Mouse (Mus musculus) embryonic stem cell, embryonic (primary cell): Measurements from ENCODE around the gene Mst1.

Experiments
- CTCF ChIA-PET, 4 experiments: fragments of 300-600 bp in 2 of 4; fragments of 350-600 bp in 2 of 4; sonication (Branson Sonifier 250); formaldehyde crosslinking; loops; one replicate each; lab custom pipeline; 2022; ENCODE audit warnings: inconsistent platforms in 2 of 4; lab: Charles Lee
- POLR2A ChIA-PET, 4 experiments: fragments of 300-600 bp in 2 of 4; fragments of 350-600 bp in 2 of 4; sonication (Branson Sonifier 250); formaldehyde crosslinking; loops; one replicate each; lab custom pipeline; 2022; ENCODE audit warnings: antibody characterized with exemption in 4 of 4, inconsistent platforms in 1 of 4; lab: Charles Lee

Mst1 gene

GRCm38 (mm10) chr9:108069007-108069406, 11.2 kb upstream of the Mst1 start:
- ChIA-PET CTCF (interaction anchor here (0.6 to 8.6 kb wide), 18 partner anchors 11 to 168 kb away, joined by 3 to 101 read pairs (median 10); partner anchors contain the start of genes Apeh (in 2 of the 4), Mst1 (in 1 of the 4) and Mst1r (in 1 of the 4)), POLR2A (interaction anchor here in 2 of 4 experiments (0.7 to 3.3 kb wide), 5 partner anchors 9 to 26 kb away, joined by 3 to 12 read pairs (median 5); partner anchors contain the start of genes Amigo3 (in 2 of the 2) and Apeh (in 1 of the 2))

- CTCF ChIA-PET: interaction anchor here in 3 of 4 experiments (0.7 to 8.6 kb wide), 6 partner anchors 91 to 176 kb away, joined by 3 to 101 read pairs (median 18); partner anchors contain the start of gene Mst1r (in 1 of the 3)
- POLR2A ChIA-PET: interaction anchor here in 1 of 4 experiments (1.2 to 2.4 kb wide), 2 partner anchors 9 to 25 kb away, joined by 4 to 10 read pairs; partner anchors contain the start of gene Apeh
Measured at GRCm38 (mm10) chr9:108069529-108069928, 10.7 kb upstream of the Mst1 start.

GRCm38 (mm10) chr9:108071801-108072200, 8.4 kb upstream of the Mst1 start:
- POLR2A ChIA-PET: interaction anchor here in 2 of 4 experiments (0.7 to 1.6 kb wide), 5 partner anchors 14 to 1289 kb away, joined by 3 to 4 read pairs (median 3); no protein-coding TSS in a partner anchor
- CTCF ChIA-PET: interaction anchor here in 3 of 4 experiments (0.6 to 1.0 kb wide), 3 partner anchors 65 to 170 kb away, joined by 4 to 8 read pairs (median 5); no protein-coding TSS in a partner anchor

GRCm38 (mm10) chr9:108072481-108072924, 7.7 kb upstream of the Mst1 start:
- POLR2A ChIA-PET: interaction anchor here in 3 of 4 experiments (0.6 to 1.6 kb wide), 7 partner anchors 17 to 1290 kb away, joined by 3 to 5 read pairs (median 3); partner anchors contain the start of genes Amigo3 (in 1 of the 3) and Apeh (in 1 of the 3)
- CTCF ChIA-PET: interaction anchor here in 2 of 4 experiments (0.6 to 2.0 kb wide), 4 partner anchors 19 to 171 kb away, joined by 3 to 8 read pairs (median 4); partner anchors contain the start of genes Amigo3 (in 1 of the 2) and Apeh (in 1 of the 2)

- CTCF ChIA-PET: interaction anchor here in 1 of 4 experiments (0.9 to 2.0 kb wide), 3 partner anchors 20 to 172 kb away, joined by 3 to 6 read pairs (median 3); partner anchors contain the start of genes Amigo3 and Apeh
- POLR2A ChIA-PET: interaction anchor here in 2 of 4 experiments (0.6 to 1.6 kb wide), 4 partner anchors 20 to 138 kb away, joined by 3 to 5 read pairs (median 4); partner anchors contain the start of genes Amigo3 (in 1 of the 2) and Apeh (in 1 of the 2)
Measured at GRCm38 (mm10) chr9:108073141-108073930, 6.9 kb upstream of the Mst1 start.

- ChIA-PET POLR2A (interaction anchor here (1.2 to 3.3 kb wide), 4 partner anchors 8 to 12 kb away, joined by 4 to 19 read pairs (median 6); partner anchors contain the start of gene Apeh (in 3 of the 4)), CTCF (interaction anchor here in 1 of 4 experiments (1.5 kb wide), 1 partner anchor 29 kb away, joined by 4 read pairs; the partner anchor contains the start of gene Amigo3)
Measured at GRCm38 (mm10) chr9:108082549-108082948, 2.3 kb downstream of the Mst1 start.

- ChIA-PET POLR2A (no interaction called here), CTCF (no interaction called here)
Measured at GRCm38 (mm10) chr9:108082988-108083431, 2.8 kb downstream of the Mst1 start, which contains the start of gene Rnf123. Gene Rnf123 (minus strand): TSS chr9:108083346.

- ChIA-PET CTCF (no interaction called here), POLR2A (interaction anchor here in 2 of 4 experiments (0.6 to 1.2 kb wide), 4 partner anchors 11 to 1051 kb away, joined by 3 to 4 read pairs (median 3); partner anchors contain the start of gene Apeh (in 2 of the 2))
Measured at GRCm38 (mm10) chr9:108083561-108083960, 3.3 kb downstream of the Mst1 start.

- CTCF ChIA-PET: interaction anchor here in 1 of 4 experiments (0.7 kb wide), 1 partner anchor 181 kb away, joined by 3 read pairs; no protein-coding TSS in a partner anchor
- POLR2A ChIA-PET: interaction anchor here in 2 of 4 experiments (1.0 to 1.7 kb wide), 2 partner anchors 9 kb away, joined by 4 to 9 read pairs; partner anchors contain the start of gene Apeh (in 2 of the 2)
Measured at GRCm38 (mm10) chr9:108085261-108085660, 5.0 kb downstream of the Mst1 start.

GRCm38 (mm10) chr9:108090611-108091120, 10.4 kb downstream of the Mst1 start:
- CTCF ChIA-PET: interaction anchor here in 2 of 4 experiments (0.6 to 1.2 kb wide), 3 partner anchors 111 to 325 kb away, joined by 3 to 6 read pairs (median 3); no protein-coding TSS in a partner anchor
- POLR2A ChIA-PET: interaction anchor here in 2 of 4 experiments (0.6 to 1.9 kb wide), 5 partner anchors 9 to 218 kb away, joined by 3 to 5 read pairs (median 4); no protein-coding TSS in a partner anchor

GRCm38 (mm10) chr9:108093586-108093985, 13.3 kb downstream of the Mst1 start:
- POLR2A ChIA-PET: interaction anchor here in 3 of 4 experiments (0.8 to 3.1 kb wide), 21 partner anchors 9 to 731 kb away, joined by 3 to 34 read pairs (median 6); partner anchors contain the start of genes Dag1 (in 1 of the 3), Ip6k1 (in 1 of the 3), Mst1 (in 1 of the 3) and Rbm6 (in 1 of the 3)
- CTCF ChIA-PET: interaction anchor here in 2 of 4 experiments (1.0 to 3.5 kb wide), 13 partner anchors 12 to 359 kb away, joined by 3 to 52 read pairs (median 18); partner anchors contain the start of genes Amigo3 (in 1 of the 2) and Mst1r (in 1 of the 2)

GRCm38 (mm10) chr9:108094184-108094941, 14.1 kb downstream of the Mst1 start, which contains the start of gene Apeh:
Gene Apeh (minus strand): TSS chr9:108094606.
- POLR2A ChIA-PET: interaction anchor here (0.5 to 3.1 kb wide), 88 partner anchors 9 to 760 kb away, joined by 3 to 34 read pairs (median 4); partner anchors contain the start of genes Amigo3 (in 3 of the 4), Dag1 (in 2 of the 4), Inka1 (in 2 of the 4) and Mst1 (in 2 of the 4)
- CTCF ChIA-PET: interaction anchor here (0.6 to 3.5 kb wide), 51 partner anchors 11 to 468 kb away, joined by 3 to 52 read pairs (median 7); partner anchors contain the start of genes Amigo3 (in 2 of the 4), Mst1 (in 2 of the 4), Cdhr4 (in 1 of the 4) and Dag1 (in 1 of the 4)

GRCm38 (mm10) chr9:108094998-108095411, 14.8 kb downstream of the Mst1 start:
- POLR2A ChIA-PET: interaction anchor here (0.6 to 3.1 kb wide), 82 partner anchors 8 to 508 kb away, joined by 3 to 34 read pairs (median 5); partner anchors contain the start of genes Amigo3 (in 3 of the 4), Dag1 (in 2 of the 4), Gpx1 (in 2 of the 4) and Mst1 (in 2 of the 4)
- CTCF ChIA-PET: interaction anchor here (0.5 to 3.5 kb wide), 66 partner anchors 10 to 504 kb away, joined by 3 to 52 read pairs (median 6); partner anchors contain the start of genes Amigo3 (in 2 of the 4), Mst1 (in 2 of the 4), Bsn (in 1 of the 4) and Cdhr4 (in 1 of the 4)

GRCm38 (mm10) chr9:108095518-108095917, 15.3 kb downstream of the Mst1 start:
- CTCF ChIA-PET: interaction anchor here (0.5 to 3.5 kb wide), 64 partner anchors 10 to 1348 kb away, joined by 3 to 52 read pairs (median 7); partner anchors contain the start of genes Mst1 (in 2 of the 4), Amigo3 (in 1 of the 4), Bsn (in 1 of the 4) and Dag1 (in 1 of the 4)
- POLR2A ChIA-PET: interaction anchor here (0.6 to 3.1 kb wide), 71 partner anchors 8 to 1021 kb away, joined by 3 to 34 read pairs (median 5); partner anchors contain the start of genes Amigo3 (in 2 of the 4), Dag1 (in 2 of the 4), Mst1 (in 2 of the 4) and 1700102P08Rik (in 1 of the 4)
